Mouse (Mus musculus) kidney, postnatal 0 days (tissue): Measurements from ENCODE around the gene Lifr. TPM values are rescaled to one million over a fixed set of nuclear protein-coding genes. Genes with fewer than 3 reads are reported as not detected.

ENCODE experiments used
- ATAC-seq: fragments of 200-750 bp; cut with Nextera tagmentation; replicated peaks from 2 replicates; pipeline ENCODE4 v1.8.0; 2017; ENCODE audit warnings: low read depth, moderate number of reproducible peaks, moderate TSS enrichment, moderate library complexity; ENCODE audit not compliant: low FRiP score
- DNase-seq: peaks from one replicate; pipeline ENCODE4 v3.0.0-alpha.2; 2016; ENCODE audit warnings: low spot score
- H3K27ac ChIP-seq: fragments of 300-500 bp; sonication (generic); 2 replicates; pipeline ENCODE4 v1.5.1; 2014; ENCODE audit warnings: mild to moderate bottlenecking
- H3K27me3 ChIP-seq: fragments of 300-500 bp; sonication (generic); 2 replicates; pipeline ENCODE4 v1.6.1; 2014; ENCODE audit warnings: low read length, mixed read lengths; ENCODE audit not compliant: insufficient read depth
- H3K36me3 ChIP-seq: fragments of 300-500 bp; sonication (generic); 2 replicates; pipeline ENCODE4 v1.6.1; 2014; ENCODE audit warnings: low read length, mixed read lengths; ENCODE audit not compliant: insufficient read depth
- H3K4me1 ChIP-seq: fragments of 300-500 bp; sonication (generic); replicated peaks from 2 replicates; pipeline ENCODE4 v1.6.1; 2014; ENCODE audit warnings: antibody characterized with exemption, low read length, mixed read lengths; ENCODE audit not compliant: insufficient read depth
- H3K4me2 ChIP-seq: fragments of 300-500 bp; sonication (generic); 2 replicates; pipeline ENCODE4 v1.6.1; 2014; ENCODE audit warnings: mild to moderate bottlenecking, low read length, moderate library complexity, mixed read lengths
- H3K4me3 ChIP-seq: fragments of 300-500 bp; sonication (generic); replicated peaks from 2 replicates; pipeline ENCODE4 v1.5.1; 2014; ENCODE audit warnings: low read depth, low read length
- H3K9ac ChIP-seq: fragments of 300-500 bp; sonication (generic); 2 replicates; pipeline ENCODE4 v1.6.1; 2014; ENCODE audit warnings: low read depth, low read length
- H3K9me3 ChIP-seq: fragments of 300-500 bp; sonication (generic); replicated peaks from 2 replicates; pipeline ENCODE4 v1.6.1; 2016; ENCODE audit warnings: low read length, inconsistent platforms, mixed read lengths
- CTCF ChIP-seq: IDR thresholded peaks from 2 replicates; pipeline ENCODE4 v1.5.1; 2016; ENCODE audit warnings: antibody characterized with exemption, low read depth, mild to moderate bottlenecking, moderate library complexity
- WGBS: fragments of 180-500 bp; shearing (Covaris S2); extraction: QIAGEN DNeasy Blood & Tissue Kit; methylation state at CpG from one replicate; pipeline ENCODE4 v1.1.7; 2014; 5-methylcytosine and 5-hydroxymethylcytosine counted together
- polyA plus RNA-seq: library from polyadenylated mRNA; unstranded; fragments of >200 nt; fragmentation: Nextera tagmentation; extraction: Ambion mirVana; gene quantifications from 2 replicates; pipeline ENCODE4 v1.2.1, GENCODE M21; 2015

Lifr gene
- polyA plus RNA-seq, 1 experiment from 2014 or later = 21.2 TPM

DNA sequence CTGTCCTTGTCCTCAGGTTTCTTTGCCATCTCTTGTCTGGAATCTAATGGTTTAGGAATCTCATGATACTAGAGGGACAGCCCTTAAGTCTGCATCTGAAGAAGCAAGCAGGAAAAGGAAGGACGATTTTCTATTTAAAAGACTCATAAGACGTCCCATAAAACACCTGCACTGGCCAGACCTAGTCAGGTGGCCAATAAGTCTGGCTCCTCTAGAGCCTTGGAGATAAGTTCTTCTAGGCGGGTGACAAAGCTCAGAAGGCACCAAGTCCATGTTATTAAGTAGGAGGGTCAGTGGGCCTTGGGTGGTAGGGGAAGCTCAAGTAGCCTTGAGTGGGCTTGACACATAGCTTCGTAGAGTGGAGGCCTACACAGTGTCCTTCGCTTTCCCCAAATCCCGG lies 67.2 kb downstream of the Lifr start:
- no peak for TF ChIP-seq CTCF
- Histone ChIP-seq H3K4me3 (no peak overlapping the region), H3K4me1 (no peaks in the 10 kb centered on the region; the same call in 1 of the 2 replicates), H3K4me2 (no peak overlapping the region), H3K27ac (no peak overlapping the region), H3K27me3 (no peaks in the 10 kb centered on the region), H3K36me3 (peaks cover 26% of the 10 kb centered on the region), H3K9me3 (no peaks in the 10 kb centered on the region), H3K9ac (no peak overlapping the region)
- 93% methylated on average over 6 of the region's 6 CpGs for WGBS
- ATAC-seq (no peak), DNase-seq (no peak)

DNA sequence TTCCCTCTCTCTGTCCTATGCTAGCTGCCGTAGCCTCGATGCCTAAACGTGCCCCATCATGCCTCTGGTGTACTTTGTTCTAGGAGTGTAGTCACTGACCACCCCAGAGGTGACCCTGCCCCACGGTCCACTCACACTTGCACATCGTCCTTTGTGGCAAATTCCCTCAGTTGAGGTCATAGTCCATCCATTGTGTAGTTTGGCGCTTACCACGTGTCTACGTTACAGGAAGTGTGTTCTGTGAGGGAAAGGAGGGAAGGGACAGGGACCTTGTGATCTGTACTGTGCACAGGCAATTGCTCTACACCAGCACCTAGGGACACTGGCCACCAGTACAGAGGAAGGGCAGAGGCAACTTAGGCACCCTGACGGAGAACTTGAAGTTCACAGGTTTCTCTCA lies 69.5 kb downstream of the Lifr start:
- H3K9ac ChIP-seq = no peak overlapping the region
- 87% methylated on average over 9 of the region's 9 CpGs for WGBS
- peak; percentile 59 for ATAC-seq
- H3K4me1 ChIP-seq = no peaks in the 10 kb centered on the region
- H3K27me3 ChIP-seq = no peaks in the 10 kb centered on the region
- H3K36me3 ChIP-seq = peaks cover 30% of the 10 kb centered on the region
- no peaks in the 10 kb centered on the region for H3K9me3 ChIP-seq
- DNase-seq = no peak
- H3K27ac ChIP-seq = 0 out of 2 replicates have a peak overlapping the region, but pooled peaks have one; percentile 8
- no peak overlapping the region for H3K4me3 ChIP-seq
- TF ChIP-seq CTCF = no peak
- no peak overlapping the region for H3K4me2 ChIP-seq

- Histone ChIP-seq H3K27me3 (no peaks in the 10 kb centered on the region), H3K4me2 (no peak overlapping the region), H3K4me1 (no peaks in the 10 kb centered on the region), H3K4me3 (no peak overlapping the region), H3K9ac (no peak overlapping the region), H3K27ac (no peak overlapping the region), H3K36me3 (peaks cover 32% of the 10 kb centered on the region), H3K9me3 (no peaks in the 10 kb centered on the region)
- no peak for TF ChIP-seq CTCF
- DNase-seq = no peak
- WGBS = 74% methylated on average over 8 of the region's 8 CpGs
- ATAC-seq = no peak
Measured at GRCm38 (mm10) chr15:7160321-7160720, 69.9 kb downstream of the Lifr start.

- Histone ChIP-seq H3K36me3 (peaks cover 36% of the 10 kb centered on the region; the same call in 1 of the 2 replicates), H3K4me3 (no peak overlapping the region), H3K4me2 (no peak overlapping the region), H3K4me1 (no peaks in the 10 kb centered on the region), H3K9me3 (no peaks in the 10 kb centered on the region), H3K27ac (no peak overlapping the region), H3K9ac (no peak overlapping the region), H3K27me3 (no peaks in the 10 kb centered on the region)
- no peak for DNase-seq
- TF ChIP-seq CTCF = no peak
- ATAC-seq = no peak
- 67% methylated on average over 6 of the region's 6 CpGs for WGBS
Measured at GRCm38 (mm10) chr15:7163851-7164250, 73.4 kb downstream of the Lifr start.

- no peak overlapping the region for H3K4me2 ChIP-seq
- 56% methylated on average over 9 of the region's 9 CpGs for WGBS
- no peak overlapping the region for H3K4me3 ChIP-seq
- H3K27ac ChIP-seq = no peak overlapping the region
- no peak for DNase-seq
- TF ChIP-seq CTCF = no peak
- ATAC-seq = no peak
- H3K9ac ChIP-seq = no peak overlapping the region
- peaks cover 48% of the 10 kb centered on the region; the same call in 1 of the 2 replicates for H3K36me3 ChIP-seq
- H3K4me1 ChIP-seq = no peaks in the 10 kb centered on the region
- H3K9me3 ChIP-seq = no peaks in the 10 kb centered on the region
- H3K27me3 ChIP-seq = no peaks in the 10 kb centered on the region
Measured at GRCm38 (mm10) chr15:7166735-7167134, 76.3 kb downstream of the Lifr start.

GRCm38 (mm10) chr15:7167238-7167905 lies 77.0 kb downstream of the Lifr start:
- DNase-seq (peak; percentile 47), ATAC-seq (no peak)
- H3K4me1 ChIP-seq = no peaks in the 10 kb centered on the region
- TF ChIP-seq CTCF = no peak
- H3K4me2 ChIP-seq = no peak overlapping the region
- H3K27ac ChIP-seq = no peak overlapping the region
- H3K9ac ChIP-seq = no peak overlapping the region
- no peaks in the 10 kb centered on the region for H3K9me3 ChIP-seq
- peaks cover 48% of the 10 kb centered on the region; the same call in 1 of the 2 replicates for H3K36me3 ChIP-seq
- H3K27me3 ChIP-seq = no peaks in the 10 kb centered on the region
- H3K4me3 ChIP-seq = no peak overlapping the region
- WGBS = 67% methylated on average over 10 of the region's 10 CpGs
